Mouse (Mus musculus): ENCODE results near the gene 2310034G01Rik. TPM values are rescaled to one million over a fixed set of nuclear protein-coding genes. Genes with fewer than 3 reads are reported as not detected.

2310034G01Rik gene
- 2.5 and 2.8 TPM in 2 replicates for polyA plus RNA-seq (2014; fragmentation: Nextera tagmentation; extraction: Ambion mirVana)

GRCm38 (mm10) chr19:46350168-46350932 is at the start of gene 2310034G01Rik:
2310034G01Rik (minus strand) TSS chr19:46350302.
- Histone ChIP-seq H3K27me3 (ENCODE audit: control insufficient read depth, insufficient read depth, low read length) (peaks cover 5% of the 10 kb centered on the region; the same call in 1 of the 2 replicates), H3K4me2 (replicated peaks) (peak within 1 kb of the TSS; percentile 83), H3K4me3 (replicated peaks; ENCODE audit: low read length) (peak within 1 kb of the TSS; percentile 63), H3K9ac (peak within 1 kb of the TSS; percentile 87), H3K27ac (peak within 1 kb of the TSS; percentile 94), H3K36me3 (replicated peaks; ENCODE audit: control insufficient read depth, insufficient read depth) (no peaks in the 10 kb centered on the region), H3K4me1 (replicated peaks; ENCODE audit: control insufficient read depth, insufficient read depth, low read length) (peaks cover 7% of the 10 kb centered on the region; the same call in 1 of the 2 replicates), H3K9me3 (ENCODE audit: control insufficient read depth, low read length) (no peaks in the 10 kb centered on the region)
- no peak for DNase-seq (ENCODE audit: low spot score)
- ATAC-seq (ENCODE audit: low FRiP score), result no peak
- 63% methylated on average over 10 of the region's 10 CpGs for WGBS

- Histone ChIP-seq H3K4me1 (replicated peaks; ENCODE audit: control insufficient read depth, insufficient read depth, low read length) (peaks cover 26% of the 10 kb centered on the region), H3K27ac (no peak overlapping the region), H3K4me3 (replicated peaks; ENCODE audit: low read length) (no peak overlapping the region), H3K9me3 (ENCODE audit: control insufficient read depth, low read length) (no peaks in the 10 kb centered on the region), H3K27me3 (ENCODE audit: control insufficient read depth, insufficient read depth, low read length) (no peaks in the 10 kb centered on the region), H3K4me2 (replicated peaks) (no peak overlapping the region), H3K36me3 (replicated peaks; ENCODE audit: control insufficient read depth, insufficient read depth) (peaks cover 31% of the 10 kb centered on the region), H3K9ac (no peak overlapping the region)
- ATAC-seq (ENCODE audit: low FRiP score), result no peak
- WGBS, result 82% methylated on average over 7 of the region's 7 CpGs
- no peak for DNase-seq (ENCODE audit: low spot score)
Observed at GRCm38 (mm10) chr19:46399886-46400285, 49.8 kb upstream of the 2310034G01Rik start.

- Histone ChIP-seq H3K27ac (no peak overlapping the region), H3K4me1 (replicated peaks; ENCODE audit: control insufficient read depth, insufficient read depth, low read length) (peaks cover 28% of the 10 kb centered on the region), H3K4me2 (replicated peaks) (peak overlapping the region; percentile 65; the same call in 1 of the 2 replicates), H3K4me3 (replicated peaks; ENCODE audit: low read length) (no peak overlapping the region), H3K9me3 (ENCODE audit: control insufficient read depth, low read length) (no peaks in the 10 kb centered on the region), H3K9ac (0 out of 2 replicates have a peak overlapping the region, but pooled peaks have one; percentile 26), H3K27me3 (ENCODE audit: control insufficient read depth, insufficient read depth, low read length) (no peaks in the 10 kb centered on the region), H3K36me3 (replicated peaks; ENCODE audit: control insufficient read depth, insufficient read depth) (peaks cover 26% of the 10 kb centered on the region)
- no peak for ATAC-seq (ENCODE audit: low FRiP score)
- WGBS, result 79% methylated on average over 6 of the region's 6 CpGs
- DNase-seq (ENCODE audit: low spot score), result no peak
Observed at GRCm38 (mm10) chr19:46399372-46399771, 49.3 kb upstream of the 2310034G01Rik start.

- peaks cover 38% of the 10 kb centered on the region for H3K4me1 ChIP-seq (replicated peaks; ENCODE audit: control insufficient read depth, insufficient read depth, low read length)
- H3K27ac ChIP-seq, result no peak overlapping the region
- H3K36me3 ChIP-seq (replicated peaks; ENCODE audit: control insufficient read depth, insufficient read depth), result peaks cover 16% of the 10 kb centered on the region
- ATAC-seq (ENCODE audit: low FRiP score), result no peak
- DNase-seq (ENCODE audit: low spot score), result no peak
- no peaks in the 10 kb centered on the region for H3K9me3 ChIP-seq (ENCODE audit: control insufficient read depth, low read length)
- peak overlapping the region; percentile 82; the same call in 1 of the 2 replicates for H3K9ac ChIP-seq
- no peaks in the 10 kb centered on the region for H3K27me3 ChIP-seq (ENCODE audit: control insufficient read depth, insufficient read depth, low read length)
- WGBS, result 39% methylated on average over 3 of the region's 3 CpGs
- peak overlapping the region; percentile 85 for H3K4me3 ChIP-seq (replicated peaks; ENCODE audit: low read length)
- H3K4me2 ChIP-seq (replicated peaks), result peak overlapping the region; percentile 65
Observed at GRCm38 (mm10) chr19:46398401-46398800, 48.3 kb upstream of the 2310034G01Rik start.

GRCm38 (mm10) chr19:46397436-46398001 is 47.4 kb upstream of the 2310034G01Rik start:
- Histone ChIP-seq H3K4me3 (replicated peaks; ENCODE audit: low read length) (peak overlapping the region; percentile 85), H3K4me1 (replicated peaks; ENCODE audit: control insufficient read depth, insufficient read depth, low read length) (peaks cover 40% of the 10 kb centered on the region), H3K36me3 (replicated peaks; ENCODE audit: control insufficient read depth, insufficient read depth) (peaks cover 7% of the 10 kb centered on the region; the same call in 1 of the 2 replicates), H3K9ac (peak overlapping the region; percentile 82), H3K4me2 (replicated peaks) (peak overlapping the region; percentile 65), H3K27ac (peak overlapping the region; percentile 81), H3K27me3 (ENCODE audit: control insufficient read depth, insufficient read depth, low read length) (no peaks in the 10 kb centered on the region), H3K9me3 (ENCODE audit: control insufficient read depth, low read length) (no peaks in the 10 kb centered on the region)
- ATAC-seq (ENCODE audit: low FRiP score) (no peak), DNase-seq (ENCODE audit: low spot score) (no peak)
- WGBS, result 1% methylated on average over 18 of the region's 19 CpGs

- Histone ChIP-seq H3K4me3 (replicated peaks; ENCODE audit: low read length) (peak within 1 kb of the TSS; percentile 85), H3K27ac (peak within 1 kb of the TSS; percentile 89), H3K36me3 (replicated peaks; ENCODE audit: control insufficient read depth, insufficient read depth) (peaks cover 7% of the 10 kb centered on the region; the same call in 1 of the 2 replicates), H3K9me3 (ENCODE audit: control insufficient read depth, low read length) (no peaks in the 10 kb centered on the region), H3K4me1 (replicated peaks; ENCODE audit: control insufficient read depth, insufficient read depth, low read length) (peaks cover 40% of the 10 kb centered on the region), H3K27me3 (ENCODE audit: control insufficient read depth, insufficient read depth, low read length) (no peaks in the 10 kb centered on the region), H3K9ac (peak within 1 kb of the TSS; percentile 92), H3K4me2 (replicated peaks) (peak within 1 kb of the TSS; percentile 65)
- 0% methylated on average over 57 of the region's 57 CpGs for WGBS
- peak; percentile 98 for DNase-seq (ENCODE audit: low spot score)
- peak; percentile 90 for ATAC-seq (ENCODE audit: low FRiP score)
Observed at GRCm38 (mm10) chr19:46396686-46397435, 46.8 kb upstream of the 2310034G01Rik start, which contains the start of gene Sufu. Sufu (plus strand) TSS chr19:46396896.

- WGBS, result 11% methylated on average over 8 of the region's 8 CpGs
- no peak for DNase-seq (ENCODE audit: low spot score)
- peak overlapping the region; percentile 89; the same call in 1 of the 2 replicates for H3K27ac ChIP-seq
Observed at GRCm38 (mm10) chr19:46396109-46396508, 46.0 kb upstream of the 2310034G01Rik start.

GRCm38 (mm10) chr19:46395109-46396009 is 45.3 kb upstream of the 2310034G01Rik start, which contains the start of gene Actr1a:
Actr1a (minus strand) TSS chr19:46395748.
- Histone ChIP-seq H3K27me3 (ENCODE audit: control insufficient read depth, insufficient read depth, low read length) (no peaks in the 10 kb centered on the region), H3K4me3 (replicated peaks; ENCODE audit: low read length) (peak within 1 kb of the TSS; percentile 85), H3K9me3 (ENCODE audit: control insufficient read depth, low read length) (no peaks in the 10 kb centered on the region), H3K27ac (peak within 1 kb of the TSS; percentile 89), H3K4me2 (replicated peaks) (peak within 1 kb of the TSS; percentile 73), H3K36me3 (replicated peaks; ENCODE audit: control insufficient read depth, insufficient read depth) (0 out of 2 replicates have a peak, but pooled peaks cover 4% of the 10 kb centered on the region), H3K9ac (peak within 1 kb of the TSS; percentile 92), H3K4me1 (replicated peaks; ENCODE audit: control insufficient read depth, insufficient read depth, low read length) (peaks cover 40% of the 10 kb centered on the region)
- WGBS, result under 1% methylated on average over 51 of the region's 51 CpGs
- DNase-seq (ENCODE audit: low spot score) (peak; percentile 100), ATAC-seq (ENCODE audit: low FRiP score) (peak; percentile 95)

More at GRCm38 (mm10) chr19:46396109-46396508, 46.0 kb upstream of the 2310034G01Rik start:
- H3K9ac ChIP-seq, result peak overlapping the region; percentile 92; the same call in 1 of the 2 replicates
- peaks cover 40% of the 10 kb centered on the region for H3K4me1 ChIP-seq (replicated peaks; ENCODE audit: control insufficient read depth, insufficient read depth, low read length)
- no peaks in the 10 kb centered on the region for H3K9me3 ChIP-seq (ENCODE audit: control insufficient read depth, low read length)
- H3K27me3 ChIP-seq (ENCODE audit: control insufficient read depth, insufficient read depth, low read length), result no peaks in the 10 kb centered on the region
- no peak for ATAC-seq (ENCODE audit: low FRiP score)
- peak overlapping the region; percentile 85 for H3K4me3 ChIP-seq (replicated peaks; ENCODE audit: low read length)
- peaks cover 3% of the 10 kb centered on the region; the same call in 1 of the 2 replicates for H3K36me3 ChIP-seq (replicated peaks; ENCODE audit: control insufficient read depth, insufficient read depth)
- peak overlapping the region; percentile 65 for H3K4me2 ChIP-seq (replicated peaks)

All from hindbrain, embryonic 14.5 days (tissue).